Mouse (Mus musculus) midbrain, embryonic 14.5 days (tissue): ENCODE results near the gene Plcb1. TPM values are rescaled to one million over a fixed set of nuclear protein-coding genes. Genes with fewer than 3 reads are reported as not detected.
A peak's percentile ranks its signal among the peaks of the same experiment; 100 is the strongest.

Experiments
- ATAC-seq: fragments of 200-750 bp; cut with Nextera tagmentation; 2 replicates; pipeline ENCODE4 v1.8.0; 2017; ENCODE audit warnings: moderate number of reproducible peaks, moderate library complexity; ENCODE audit not compliant: low FRiP score, low TSS enrichment
- DNase-seq: peaks from one replicate; pipeline ENCODE4 v3.0.0-alpha.2; 2015
- H3K27ac ChIP-seq: fragments of 300-500 bp; sonication (generic); replicated peaks from 2 replicates; pipeline ENCODE4 v1.5.1; 2014; ENCODE audit warnings: mild to moderate bottlenecking, low read depth, low read length, moderate library complexity
- H3K27me3 ChIP-seq: fragments of 300-500 bp; sonication (generic); 2 replicates; pipeline ENCODE4 v1.6.1; 2014; ENCODE audit warnings: low read length, control low read depth, mixed read lengths; ENCODE audit not compliant: control insufficient read depth, insufficient read depth
- H3K36me3 ChIP-seq: fragments of 300-500 bp; sonication (generic); 2 replicates; pipeline ENCODE4 v1.6.1; 2014; ENCODE audit warnings: low read length, control low read depth; ENCODE audit not compliant: control insufficient read depth, insufficient read depth
- H3K4me1 ChIP-seq: fragments of 300-500 bp; sonication (generic); 2 replicates; pipeline ENCODE4 v1.6.1; 2014; ENCODE audit warnings: mild to moderate bottlenecking, antibody characterized with exemption, low read length, control low read depth; ENCODE audit not compliant: control insufficient read depth, insufficient read depth
- H3K4me2 ChIP-seq: fragments of 300-500 bp; sonication (generic); 2 replicates; pipeline ENCODE4 v1.6.1; 2014; ENCODE audit warnings: mild to moderate bottlenecking, low read length, moderate library complexity
- H3K4me3 ChIP-seq: fragments of 300-500 bp; sonication (generic); replicated peaks from 2 replicates; pipeline ENCODE4 v1.5.1; 2014; ENCODE audit warnings: low read depth, low read length
- H3K9ac ChIP-seq: fragments of 300-500 bp; sonication (generic); replicated peaks from 2 replicates; pipeline ENCODE4 v1.6.1; 2014; ENCODE audit warnings: mild to moderate bottlenecking, low read length, moderate library complexity
- H3K9me3 ChIP-seq: fragments of 300-500 bp; sonication (generic); 2 replicates; pipeline ENCODE4 v1.6.1; 2016; ENCODE audit warnings: low read length, control low read depth, mixed read lengths; ENCODE audit not compliant: control insufficient read depth
- WGBS: fragments of 180-500 bp; shearing (Covaris S2); extraction: QIAGEN DNeasy Blood & Tissue Kit; methylation state at CpG from one replicate; pipeline ENCODE4 v1.1.7; 2014; 5-methylcytosine and 5-hydroxymethylcytosine counted together
- polyA plus RNA-seq: library from polyadenylated mRNA; unstranded; fragments of >200 nt; fragmentation: Nextera tagmentation; extraction: Ambion mirVana; gene quantifications from 2 replicates; pipeline ENCODE4 v1.2.1, GENCODE M21; 2014

Gene Plcb1
- polyA plus RNA-seq, 1 experiment from 2014 or later, result 30.7 TPM

DNA sequence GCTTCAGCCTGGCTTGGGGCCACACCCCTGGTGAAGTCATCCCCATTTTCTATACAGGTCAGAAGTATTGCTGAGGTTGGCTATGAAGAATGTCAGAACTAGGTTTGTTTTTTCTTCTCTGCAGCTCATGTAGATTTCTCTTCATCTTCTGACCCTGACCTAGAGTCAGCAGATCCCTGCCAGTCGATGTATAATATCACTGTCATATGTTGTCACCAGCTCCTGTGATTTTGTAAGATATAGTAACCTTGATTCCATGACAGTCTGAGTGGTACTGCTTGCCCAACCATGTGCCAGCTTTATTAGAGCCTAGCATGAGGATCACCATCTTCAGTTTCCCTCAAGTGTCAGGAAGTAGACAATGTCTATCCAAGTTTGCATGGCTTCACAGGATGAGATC is 233.7 kb downstream of the Plcb1 start:
- 84% methylated on average over 1 of the region's 1 CpGs for WGBS
- Histone ChIP-seq H3K9ac (no peak overlapping the region), H3K27ac (no peak overlapping the region), H3K4me2 (no peak overlapping the region), H3K36me3 (no peaks in the 10 kb centered on the region), H3K4me1 (no peaks in the 10 kb centered on the region), H3K27me3 (no peaks in the 10 kb centered on the region), H3K4me3 (no peak overlapping the region), H3K9me3 (no peaks in the 10 kb centered on the region)
- DNase-seq, result no peak
- ATAC-seq, result no peak

DNA sequence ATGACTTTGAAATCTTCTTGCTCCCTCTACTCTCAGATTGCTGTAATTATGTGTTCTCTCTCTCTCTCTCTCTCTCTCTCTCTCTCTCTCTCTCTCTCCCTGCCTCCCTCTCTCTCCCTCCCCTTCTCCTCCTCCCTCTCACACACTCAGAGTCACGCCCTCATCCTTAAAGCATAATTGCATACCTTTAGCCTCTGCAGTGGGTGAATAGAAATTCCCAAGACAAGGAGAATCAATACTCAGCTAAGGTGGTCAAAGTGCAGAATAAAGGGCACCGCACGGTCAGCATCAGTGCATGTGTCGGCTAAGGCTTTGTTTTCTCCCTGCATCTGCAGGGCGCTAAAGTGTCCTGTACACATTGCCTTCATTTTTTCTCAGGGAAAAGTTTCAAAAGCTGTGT is 243.4 kb downstream of the Plcb1 start:
- Histone ChIP-seq H3K4me3 (no peak overlapping the region), H3K4me2 (peak overlapping the region; percentile 44), H3K36me3 (no peaks in the 10 kb centered on the region), H3K4me1 (peaks cover 5% of the 10 kb centered on the region; the same call in 1 of the 2 replicates), H3K27me3 (no peaks in the 10 kb centered on the region), H3K9me3 (no peaks in the 10 kb centered on the region), H3K27ac (peak overlapping the region; percentile 15; the same call in 1 of the 2 replicates), H3K9ac (no peak overlapping the region)
- ATAC-seq, result peak; percentile 50
- 18% methylated on average over 5 of the region's 5 CpGs for WGBS
- peak; percentile 14 for DNase-seq

DNA sequence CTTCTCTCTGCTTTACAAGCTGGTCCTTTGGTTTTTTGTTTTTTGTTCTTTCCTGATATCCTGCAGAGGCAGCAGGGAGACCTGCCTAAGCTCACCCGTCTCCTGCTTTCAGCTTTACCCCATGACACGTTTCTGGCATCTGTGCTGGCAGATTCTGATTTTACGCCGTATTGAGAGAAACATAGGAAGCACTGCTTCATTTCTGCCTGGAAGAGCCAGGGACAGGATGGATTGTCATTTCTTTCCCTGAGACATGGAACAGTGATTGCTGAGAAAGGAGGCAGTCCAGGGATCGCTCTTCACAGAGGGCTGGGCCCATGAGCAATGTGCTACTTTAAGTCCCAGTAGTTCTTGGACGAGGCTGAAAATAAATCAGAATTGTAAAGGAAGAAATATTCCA is 243.8 kb downstream of the Plcb1 start:
- H3K4me3 ChIP-seq, result no peak overlapping the region
- 0 out of 2 replicates have a peak overlapping the region, but pooled peaks have one; percentile 16 for H3K9ac ChIP-seq
- peak overlapping the region; percentile 15; the same call in 1 of the 2 replicates for H3K27ac ChIP-seq

DNA sequence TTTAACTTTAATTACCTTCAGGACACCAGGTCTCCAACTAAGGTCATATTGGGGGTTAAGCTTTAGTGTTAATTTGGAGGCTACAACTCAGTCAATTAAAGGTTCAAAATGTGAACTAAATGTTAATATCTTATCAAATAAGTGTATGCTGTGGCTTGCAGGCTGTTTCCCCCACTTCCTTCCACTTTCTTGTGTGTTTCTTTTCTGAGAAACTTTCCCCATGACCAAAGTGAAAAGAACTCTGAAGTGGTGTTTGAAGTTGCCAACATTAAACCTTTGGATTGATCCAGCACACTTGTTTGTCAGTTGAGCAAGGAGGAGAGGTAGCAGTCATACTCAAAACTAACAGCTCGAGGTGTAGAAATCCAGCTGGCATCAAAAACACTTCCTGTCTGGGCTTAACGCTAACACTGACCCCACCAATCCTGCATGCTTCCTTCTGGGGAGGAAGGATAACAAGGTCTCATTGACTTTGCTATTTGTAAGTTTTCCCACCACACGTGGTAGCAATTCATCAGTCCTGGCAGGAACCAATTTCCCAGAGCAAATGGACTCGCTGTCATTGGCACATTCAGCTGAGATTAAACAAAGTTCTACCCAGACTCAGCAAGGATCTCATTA is 249.9 kb downstream of the Plcb1 start:
- no peak overlapping the region for H3K4me3 ChIP-seq
- no peak overlapping the region for H3K9ac ChIP-seq
- 63% methylated on average over 4 of the region's 4 CpGs for WGBS
- H3K4me2 ChIP-seq, result no peak overlapping the region
- H3K9me3 ChIP-seq, result no peaks in the 10 kb centered on the region
- no peak for DNase-seq
- no peaks in the 10 kb centered on the region for H3K4me1 ChIP-seq
- H3K27me3 ChIP-seq, result no peaks in the 10 kb centered on the region
- no peak overlapping the region for H3K27ac ChIP-seq
- ATAC-seq, result no peak
- no peaks in the 10 kb centered on the region for H3K36me3 ChIP-seq

More for the DNA sequence above, 243.8 kb downstream of the Plcb1 start:
- H3K36me3 ChIP-seq, result no peaks in the 10 kb centered on the region
- H3K4me2 ChIP-seq, result peak overlapping the region; percentile 44
- peaks cover 5% of the 10 kb centered on the region; the same call in 1 of the 2 replicates for H3K4me1 ChIP-seq
- no peaks in the 10 kb centered on the region for H3K9me3 ChIP-seq
- ATAC-seq (peak; percentile 27; the same call in 1 of the 2 replicates), DNase-seq (peak; percentile 40)
- WGBS, result 16% methylated on average over 6 of the region's 6 CpGs
- H3K27me3 ChIP-seq, result no peaks in the 10 kb centered on the region

DNA sequence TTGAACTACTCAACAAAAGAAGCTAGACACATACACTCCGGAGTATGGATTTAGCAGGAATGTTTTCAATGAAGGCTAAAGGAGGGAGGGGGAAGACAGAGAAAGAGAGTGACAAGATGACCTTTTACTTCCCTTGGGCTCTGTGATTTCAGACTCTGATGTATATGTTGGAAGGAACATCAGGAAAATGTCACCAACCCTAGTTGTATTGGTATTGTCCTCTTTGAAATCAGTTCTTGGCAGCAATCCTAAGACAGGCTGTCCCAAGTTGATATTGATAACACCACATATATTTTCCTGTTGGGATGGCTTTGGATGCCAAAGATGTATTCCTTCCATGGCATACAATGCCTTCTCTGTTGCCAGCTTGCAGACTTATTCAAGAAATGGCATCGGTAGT is 262.9 kb downstream of the Plcb1 start:
- 63% methylated on average over 2 of the region's 2 CpGs for WGBS
- ATAC-seq (no peak), DNase-seq (no peak)
- H3K36me3 ChIP-seq, result no peaks in the 10 kb centered on the region
- H3K9ac ChIP-seq, result no peak overlapping the region
- H3K27me3 ChIP-seq, result no peaks in the 10 kb centered on the region
- H3K4me2 ChIP-seq, result no peak overlapping the region
- H3K4me1 ChIP-seq, result no peaks in the 10 kb centered on the region
- H3K4me3 ChIP-seq, result no peak overlapping the region
- no peak overlapping the region for H3K27ac ChIP-seq
- no peaks in the 10 kb centered on the region for H3K9me3 ChIP-seq

DNA sequence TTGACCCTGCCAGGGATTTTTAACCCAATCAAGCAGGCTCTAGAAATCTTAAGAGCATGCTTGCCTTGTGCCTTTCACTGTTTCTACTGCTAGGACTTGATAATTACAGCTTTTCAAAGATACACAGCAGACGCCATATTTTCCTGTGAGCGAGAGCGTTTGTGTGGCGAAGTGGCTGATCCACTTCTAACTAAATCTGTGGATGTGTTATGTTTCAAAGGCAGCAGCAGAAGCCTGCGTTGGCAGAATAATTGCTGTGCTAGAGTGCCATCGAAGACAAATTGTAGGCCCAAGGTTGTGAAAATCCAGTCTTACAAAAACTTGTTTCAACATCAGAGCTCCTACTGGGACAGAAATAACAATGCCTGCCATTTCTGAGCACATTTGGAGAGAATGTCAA is 263.4 kb downstream of the Plcb1 start:
- DNase-seq (no peak), ATAC-seq (no peak)
- no peaks in the 10 kb centered on the region for H3K27me3 ChIP-seq
- H3K4me1 ChIP-seq, result no peaks in the 10 kb centered on the region
- no peak overlapping the region for H3K27ac ChIP-seq
- no peaks in the 10 kb centered on the region for H3K9me3 ChIP-seq
- WGBS, result 89% methylated on average over 6 of the region's 6 CpGs
- no peak overlapping the region for H3K9ac ChIP-seq
- H3K4me3 ChIP-seq, result no peak overlapping the region
- no peak overlapping the region for H3K4me2 ChIP-seq
- no peaks in the 10 kb centered on the region for H3K36me3 ChIP-seq

DNA sequence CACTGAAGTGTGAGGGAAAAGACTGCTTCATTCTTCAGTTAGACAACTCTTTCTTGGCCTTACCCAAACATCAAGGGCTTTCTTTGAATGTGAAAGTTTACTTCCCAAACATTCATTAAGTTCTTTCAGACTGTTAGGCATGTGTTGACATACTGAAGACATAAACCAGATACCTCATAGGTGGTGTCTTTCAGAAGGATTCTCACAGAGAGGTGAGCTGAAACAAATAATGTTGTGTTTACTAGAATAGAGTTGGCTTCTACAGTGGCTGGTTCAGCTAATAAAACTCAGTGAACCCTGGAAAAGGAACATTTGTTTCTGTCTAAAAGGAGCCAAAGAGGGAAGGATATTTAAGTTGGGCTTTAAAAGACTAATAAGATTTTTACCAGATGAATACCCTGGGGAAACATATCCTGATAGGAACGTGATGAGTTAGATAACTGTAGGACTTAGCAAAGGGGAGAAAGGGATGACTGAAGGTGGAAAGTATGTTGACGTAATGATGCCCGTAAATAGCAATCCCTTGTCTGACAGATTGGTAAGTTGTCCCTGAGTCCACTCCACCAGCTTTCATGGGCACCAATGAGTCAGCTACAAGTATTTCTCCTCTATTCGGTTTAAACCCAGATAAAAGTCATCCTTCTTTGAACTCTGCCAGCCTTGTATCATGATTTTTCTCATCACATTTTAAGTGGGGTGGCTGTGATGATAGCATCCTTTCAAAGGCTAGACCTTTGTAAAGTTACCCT is 265.8 kb downstream of the Plcb1 start:
- Histone ChIP-seq H3K36me3 (no peaks in the 10 kb centered on the region), H3K27ac (no peak overlapping the region), H3K27me3 (no peaks in the 10 kb centered on the region), H3K4me2 (no peak overlapping the region), H3K9me3 (no peaks in the 10 kb centered on the region), H3K9ac (no peak overlapping the region), H3K4me3 (no peak overlapping the region), H3K4me1 (no peaks in the 10 kb centered on the region)
- ATAC-seq (no peak), DNase-seq (no peak)
- 92% methylated on average over 4 of the region's 4 CpGs for WGBS

DNA sequence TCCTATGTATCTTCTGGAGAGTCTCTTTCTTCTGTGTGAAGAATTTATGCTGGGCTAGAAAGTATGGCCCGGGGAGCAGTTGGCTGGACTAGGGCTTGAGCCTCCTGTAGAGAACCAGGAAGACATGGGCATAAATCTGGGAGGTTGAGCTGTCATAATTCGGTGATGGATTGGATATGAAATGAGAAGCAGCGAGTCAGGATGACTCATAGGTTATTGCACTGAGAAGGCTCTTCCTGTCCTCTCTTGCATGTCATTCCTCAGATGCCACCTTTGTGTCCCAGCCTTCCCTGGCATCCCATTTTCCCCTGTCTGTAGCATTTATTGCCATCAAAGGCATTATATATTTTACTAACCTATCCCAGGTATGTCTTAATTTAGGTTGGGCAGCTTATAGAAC is 267.5 kb downstream of the Plcb1 start:
- Histone ChIP-seq H3K27ac (no peak overlapping the region), H3K27me3 (no peaks in the 10 kb centered on the region), H3K9ac (no peak overlapping the region), H3K4me2 (no peak overlapping the region), H3K4me1 (no peaks in the 10 kb centered on the region), H3K4me3 (no peak overlapping the region), H3K9me3 (no peaks in the 10 kb centered on the region), H3K36me3 (no peaks in the 10 kb centered on the region)
- ATAC-seq (no peak), DNase-seq (no peak)
- 93% methylated on average over 3 of the region's 3 CpGs for WGBS

DNA sequence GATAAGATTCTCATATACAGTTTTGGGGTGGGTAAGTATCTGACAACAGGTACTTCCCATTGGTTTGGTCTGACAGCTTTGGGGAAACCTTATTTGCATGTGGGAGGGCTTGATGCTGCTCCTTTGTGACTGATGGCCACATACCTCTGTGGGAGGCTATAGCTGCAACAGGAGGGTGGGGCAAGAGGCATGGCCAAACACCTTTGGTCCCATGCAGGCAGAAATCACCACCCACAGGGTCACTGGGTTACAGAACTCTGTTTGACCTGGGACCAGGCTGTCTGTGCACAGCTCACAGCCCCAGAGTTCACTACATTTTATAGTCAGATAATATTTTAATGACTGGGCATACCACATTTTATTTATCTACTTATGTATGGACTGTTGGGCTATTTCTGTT is 281.6 kb downstream of the Plcb1 start:
- Histone ChIP-seq H3K9ac (no peak overlapping the region), H3K27ac (no peak overlapping the region), H3K27me3 (no peaks in the 10 kb centered on the region), H3K9me3 (no peaks in the 10 kb centered on the region), H3K4me2 (no peak overlapping the region), H3K36me3 (no peaks in the 10 kb centered on the region), H3K4me1 (no peaks in the 10 kb centered on the region), H3K4me3 (no peak overlapping the region)
- ATAC-seq, result no peak
- DNase-seq, result no peak
